Mouse (Mus musculus) gastrocnemius, postnatal 14 days (tissue): Measurements from ENCODE around the gene Ino80b. TPM values are rescaled to one million over a fixed set of nuclear protein-coding genes. Genes with fewer than 3 reads are reported as not detected.

Source experiments
- DNase-seq: peaks from one replicate; pipeline ENCODE4 v3.0.0; 2021; ENCODE audit warnings: mixed read lengths
- intact Hi-C: fragments of 180-260 bp; cut with DNase I; formaldehyde crosslinking; loops from one replicate; pipeline ENCODE4 v1.15.1; 2025; ENCODE audit warnings: low total_unique reads
- total RNA-seq, 2 experiments: library from RNA; stranded (reverse); gene quantifications; 2 replicates each; pipeline ENCODE4 v1.2.3; 2021

Gene Ino80b
- total RNA-seq, 2 experiments from 2014 or later, result 14.5 to 15.2 TPM

DNA sequence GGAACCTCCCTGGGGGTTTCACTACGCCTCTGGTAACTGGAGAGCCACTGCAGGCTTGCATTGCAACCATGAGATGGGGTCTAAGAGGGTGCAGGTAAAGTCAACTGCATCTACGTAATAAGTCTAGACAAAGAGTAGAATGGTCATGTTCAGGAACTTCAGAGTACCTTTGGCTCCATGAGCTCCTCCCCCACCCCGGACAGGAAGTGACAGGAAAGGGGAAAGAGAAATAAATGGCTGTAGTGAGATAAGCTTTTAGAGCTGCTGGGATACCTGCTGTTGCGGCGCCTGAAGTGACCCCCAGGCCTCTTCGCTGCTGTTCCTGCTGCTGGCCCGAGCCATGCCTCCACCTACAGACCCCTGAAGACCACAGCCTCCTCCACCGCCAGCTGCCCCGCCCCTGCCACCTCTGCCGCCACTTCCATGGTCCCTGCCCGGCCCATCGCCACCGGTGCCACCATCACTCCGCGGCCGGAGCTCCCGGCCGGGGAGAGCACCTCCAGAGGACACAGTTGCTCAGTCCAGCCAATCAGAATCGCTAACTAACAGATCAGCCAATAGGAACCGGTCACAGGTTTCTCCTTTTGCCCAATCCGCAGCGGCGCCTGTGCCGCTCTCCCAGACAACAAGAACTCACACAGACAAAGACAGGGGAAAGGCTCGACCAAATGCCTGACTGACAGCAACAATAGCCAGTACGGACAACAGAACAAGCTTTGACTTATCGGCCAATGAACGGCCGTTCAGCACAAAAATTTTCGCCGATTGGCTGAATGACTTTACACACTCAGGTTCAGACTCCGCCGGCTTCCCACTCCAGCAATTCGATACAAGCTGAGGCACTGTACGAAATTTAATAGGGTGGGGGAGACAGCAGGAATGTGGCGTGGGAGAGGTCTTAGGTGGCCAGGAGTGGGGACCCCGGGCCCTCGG is 4.0 kb downstream of the Ino80b start, which contains the start of gene Wbp1:
Gene Wbp1, minus strand, starts transcription at position 630 of the 933 bp plus-strand sequence.
- intact Hi-C loops, result no loop called here
- DNase-seq, result peak; percentile 90

DNA sequence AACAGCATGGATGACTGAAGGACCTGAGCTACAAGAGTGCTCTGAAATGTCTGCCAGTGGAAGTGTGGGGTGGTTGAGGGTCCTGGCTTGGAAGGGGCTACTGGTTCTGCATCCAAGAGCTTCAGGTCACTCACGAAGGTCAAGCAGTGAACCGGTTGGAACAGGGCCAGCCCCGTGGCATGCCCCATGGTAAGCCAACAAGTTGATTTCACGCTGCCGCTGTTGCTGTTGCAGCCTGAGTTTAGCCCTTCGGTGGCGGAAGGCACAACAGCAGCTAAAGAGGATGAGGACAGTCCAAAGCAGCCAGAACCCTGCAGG is 5.5 kb downstream of the Ino80b start:
- intact Hi-C loops, result loop anchor here (5.0 kb wide), 1 partner anchor 43 kb away; no protein-coding TSS in a partner anchor
- DNase-seq, result no peak

DNA sequence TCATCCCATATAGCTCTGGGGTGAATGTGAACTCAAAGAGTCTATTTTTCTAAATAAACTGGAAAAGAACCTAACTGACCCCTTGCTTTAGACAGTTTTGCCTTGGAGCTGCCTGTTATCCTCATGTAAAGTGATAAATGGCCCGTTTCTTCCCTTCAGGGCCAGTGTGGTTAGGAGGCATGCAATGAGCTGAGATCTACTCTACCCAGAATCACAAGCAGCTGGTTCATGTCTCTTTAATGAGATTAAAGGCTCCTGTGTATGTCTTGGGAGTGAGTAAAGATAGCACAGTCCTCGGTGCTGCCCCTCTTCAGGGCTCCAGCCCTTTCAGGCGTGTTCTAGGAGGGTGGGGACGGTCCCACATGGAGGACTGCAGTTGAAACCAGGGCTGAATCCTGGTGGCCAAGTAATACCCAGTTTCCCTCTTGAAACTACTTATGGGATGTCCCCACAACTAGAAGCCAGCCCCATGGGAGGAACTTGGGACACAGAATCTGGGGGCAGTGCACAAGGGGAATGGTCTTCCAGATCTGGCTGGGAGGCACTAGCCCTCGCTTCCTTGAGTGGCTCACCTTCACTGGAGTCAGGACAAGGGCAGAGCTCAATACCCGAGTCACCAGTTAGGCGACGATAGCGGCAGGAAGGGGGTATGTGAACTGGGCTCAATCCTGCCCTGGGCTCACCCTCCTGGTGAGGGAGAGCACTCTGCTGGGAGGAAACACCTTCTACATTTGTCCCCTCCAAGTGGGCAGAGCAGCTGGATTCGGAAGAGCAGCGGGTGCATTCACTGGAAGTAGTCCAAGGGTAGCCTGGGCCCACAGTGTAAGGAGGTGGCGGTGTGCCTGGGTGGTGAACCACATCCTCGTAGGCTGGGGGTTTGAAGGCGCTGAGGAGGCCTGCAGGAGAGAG is 6.2 kb downstream of the Ino80b start:
- DNase-seq, result no peak
- intact Hi-C loops, result loop anchor here (5.0 kb wide), 1 partner anchor 43 kb away; no protein-coding TSS in a partner anchor

DNA sequence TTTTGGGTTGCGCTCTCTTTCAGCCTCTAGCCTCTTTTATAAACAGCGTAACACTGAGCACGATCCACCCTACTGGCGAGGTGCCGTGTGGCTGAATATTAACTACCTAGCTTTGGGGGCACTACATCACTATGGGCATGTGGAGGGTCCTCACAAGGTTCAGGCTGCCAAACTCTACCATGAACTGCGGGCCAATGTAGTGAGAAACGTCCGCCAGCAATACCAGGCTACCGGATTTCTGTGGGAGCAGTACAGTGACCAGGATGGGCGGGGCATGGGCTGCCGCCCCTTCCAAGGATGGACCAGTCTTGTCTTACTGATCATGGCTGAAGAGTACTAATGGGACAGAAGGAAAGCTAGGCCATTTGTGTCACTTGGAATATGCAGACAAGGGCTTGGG is 6.9 kb downstream of the Ino80b start:
- intact Hi-C loops, result loop anchor here (5.0 kb wide), 1 partner anchor 44 kb away; no protein-coding TSS in a partner anchor
- DNase-seq, result no peak

DNA sequence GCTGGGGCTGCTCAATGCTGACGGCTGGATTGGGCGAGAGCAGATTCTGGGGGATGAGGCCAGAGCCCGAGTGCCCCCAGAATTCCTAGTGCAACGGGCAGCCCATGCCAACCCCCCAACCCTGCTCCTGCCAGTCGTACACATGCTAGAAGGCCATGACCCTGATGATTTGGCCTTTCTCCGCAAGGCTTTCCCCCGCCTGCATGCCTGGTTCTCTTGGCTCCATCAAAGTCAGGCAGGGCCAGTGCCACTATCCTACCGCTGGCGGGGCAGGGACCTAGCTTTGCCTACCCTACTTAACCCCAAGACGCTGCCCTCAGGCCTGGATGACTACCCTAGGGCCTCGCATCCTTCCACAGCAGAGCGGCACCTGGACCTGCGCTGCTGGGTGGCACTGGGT is 7.6 kb downstream of the Ino80b start:
- intact Hi-C loops, result loop anchor here (5.0 kb wide), 1 partner anchor 45 kb away; no protein-coding TSS in a partner anchor

DNA sequence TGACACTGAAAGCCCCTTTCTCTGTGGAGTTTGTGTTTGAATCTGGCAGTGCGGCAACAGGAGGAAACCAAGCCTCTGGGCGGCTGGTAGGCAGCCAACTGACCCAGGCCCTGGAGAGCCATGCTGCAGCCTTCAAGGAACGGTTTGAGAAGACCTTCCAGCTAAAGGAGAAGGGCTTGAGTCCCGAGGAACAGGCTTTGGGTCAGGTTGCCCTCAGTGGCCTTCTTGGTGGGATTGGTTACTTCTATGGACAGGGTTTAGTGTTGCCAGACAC is 8.1 kb downstream of the Ino80b start:
- intact Hi-C loops, result loop anchor here (5.0 kb wide), 1 partner anchor 45 kb away; no protein-coding TSS in a partner anchor
- DNase-seq, result no peak

More for the DNA sequence above, 7.6 kb downstream of the Ino80b start:
- DNase-seq, result no peak

DNA sequence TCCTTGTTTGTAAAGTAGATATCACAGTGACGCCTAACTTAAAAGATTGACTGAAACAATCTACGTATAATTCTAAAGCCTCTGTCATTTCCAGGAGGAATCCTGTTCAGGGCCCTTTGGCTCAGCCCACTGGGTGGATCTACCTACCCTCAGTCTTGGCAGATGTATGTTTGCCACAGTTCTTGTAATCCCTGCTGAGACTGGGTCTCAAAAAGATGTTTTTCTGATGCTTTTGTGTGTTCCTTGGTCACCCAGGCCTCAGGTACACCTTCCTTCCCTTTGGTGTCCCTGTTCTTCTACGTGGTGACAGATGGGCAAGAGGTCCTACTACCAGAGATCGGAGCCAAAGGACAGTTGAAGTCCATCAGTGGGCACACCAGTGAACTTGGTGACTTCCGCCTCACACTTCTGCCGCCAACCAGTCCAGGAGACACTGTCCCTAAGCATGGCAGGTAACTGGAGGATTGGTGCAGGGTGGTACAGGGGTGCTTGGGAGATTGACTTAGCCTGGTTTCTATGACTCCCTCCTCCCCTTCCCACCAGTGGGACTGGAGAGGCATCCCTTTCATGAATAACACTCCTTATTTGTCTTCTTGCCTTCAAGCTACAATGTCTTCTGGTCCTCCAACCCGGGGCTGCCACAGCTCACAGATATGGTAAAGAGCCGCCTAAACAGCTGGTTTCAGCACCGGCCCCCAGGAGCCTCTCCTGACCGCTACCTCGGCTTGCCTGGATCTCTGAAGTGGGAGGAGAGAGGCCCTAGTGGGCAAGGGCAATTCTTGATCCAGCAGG is 8.7 kb downstream of the Ino80b start:
- DNase-seq, result no peak
- intact Hi-C loops, result loop anchor here (5.0 kb wide), 1 partner anchor 46 kb away; no protein-coding TSS in a partner anchor

DNA sequence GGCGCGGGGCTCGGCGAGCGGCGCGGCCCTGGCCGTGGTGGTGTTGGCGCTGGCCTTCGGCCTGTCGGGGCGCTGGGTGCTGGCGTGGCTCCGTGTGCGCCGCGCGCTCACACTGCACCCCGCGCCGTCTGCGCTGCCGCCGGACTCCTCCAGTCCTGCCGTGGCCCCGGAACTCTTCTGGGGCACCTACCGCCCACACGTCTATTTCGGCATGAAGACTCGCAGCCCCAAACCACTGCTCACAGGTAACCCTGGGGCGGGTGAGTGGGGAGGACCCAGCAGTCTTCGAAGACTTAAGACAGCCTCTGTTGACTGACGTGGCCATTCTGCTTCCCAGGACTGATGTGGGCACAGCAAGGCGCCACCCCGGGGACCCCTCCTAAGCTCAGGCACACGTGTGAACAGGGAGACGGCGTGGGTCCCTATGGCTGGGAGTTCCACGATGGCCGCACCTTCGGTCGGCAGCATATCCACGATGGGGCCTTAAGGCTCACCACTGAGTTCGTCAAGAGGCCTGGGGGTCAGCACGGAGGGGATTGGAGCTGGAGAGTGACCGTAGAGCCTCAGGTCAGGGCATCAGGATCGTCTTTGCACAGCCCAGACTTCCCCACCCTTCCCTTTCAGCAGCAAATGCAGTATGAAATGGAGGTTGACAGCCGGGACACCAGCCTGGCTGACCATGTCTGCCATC is 9.4 kb downstream of the Ino80b start:
- intact Hi-C loops, result loop anchor here (5.0 kb wide), 1 partner anchor 46 kb away; no protein-coding TSS in a partner anchor
- DNase-seq, result no peak

DNA sequence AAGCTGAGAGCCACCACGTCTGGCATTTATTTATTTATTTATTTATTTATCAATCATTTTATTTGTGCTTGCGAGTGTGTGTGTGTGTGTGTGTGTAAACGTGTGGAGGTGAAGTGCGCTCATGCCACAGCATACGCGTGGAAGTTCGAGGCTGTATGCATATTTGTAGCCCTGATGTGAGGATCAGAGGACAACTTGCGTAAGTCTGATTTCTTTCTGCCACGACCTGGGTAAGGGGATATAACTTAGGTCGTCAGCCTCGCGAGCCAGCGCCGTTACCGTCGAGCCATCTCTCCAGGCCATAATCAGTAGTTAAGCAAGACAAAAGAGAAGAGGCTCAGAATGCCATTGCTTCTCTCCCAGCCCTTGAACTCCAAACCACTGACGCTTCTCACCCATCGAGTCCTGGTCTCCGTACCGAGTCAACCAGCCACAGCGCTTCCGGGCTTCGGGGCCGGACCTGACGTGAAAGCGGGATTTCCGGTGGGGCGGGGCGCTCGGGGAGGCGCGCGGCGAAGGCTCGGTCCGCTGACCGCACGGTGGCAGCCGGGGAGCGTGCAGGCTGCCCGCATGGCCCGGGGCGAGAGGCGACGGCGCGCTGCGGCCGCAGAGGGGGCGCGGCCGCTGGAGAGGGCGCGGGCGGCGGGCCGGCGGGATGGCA is 10.1 kb downstream of the Ino80b start, which contains the start of gene Mogs:
Gene Mogs, plus strand, starts transcription at position 486 of the 661 bp plus-strand sequence.
- intact Hi-C loops, result loop anchor here (5.0 kb wide), 1 partner anchor 47 kb away; no protein-coding TSS in a partner anchor
- peak; percentile 96 for DNase-seq

DNA sequence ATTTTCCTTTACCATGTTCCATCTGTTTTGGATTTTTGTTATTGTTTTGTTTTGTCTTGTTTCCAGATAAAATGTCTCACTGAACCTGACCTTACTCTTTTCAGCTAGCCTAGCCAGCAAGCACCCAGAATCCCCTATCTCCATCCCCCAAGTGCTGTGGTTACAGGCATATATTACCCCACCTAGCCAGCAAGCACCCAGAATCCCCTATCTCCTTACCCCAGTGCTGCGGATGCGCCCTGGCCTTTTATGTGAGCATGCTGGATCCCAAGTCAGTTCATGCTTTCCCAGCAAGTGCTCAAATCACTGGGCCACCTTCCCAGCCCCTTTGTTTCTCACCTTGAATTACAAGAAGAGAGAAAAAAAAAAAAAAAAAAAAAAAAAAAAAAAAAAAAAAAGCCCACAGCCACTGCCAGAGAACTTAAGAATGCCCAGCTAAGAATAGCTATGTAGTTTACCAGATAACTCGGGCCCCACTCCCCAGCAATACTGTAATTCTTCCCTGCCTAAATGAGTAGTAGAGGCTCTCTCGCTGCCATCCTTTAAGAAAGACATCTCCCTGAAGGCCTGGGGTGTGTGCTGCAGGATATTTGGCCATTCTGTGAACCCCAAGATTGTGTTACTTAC is 13.6 kb downstream of the Ino80b start:
- intact Hi-C loops, result no loop called here
- DNase-seq, result no peak

DNA sequence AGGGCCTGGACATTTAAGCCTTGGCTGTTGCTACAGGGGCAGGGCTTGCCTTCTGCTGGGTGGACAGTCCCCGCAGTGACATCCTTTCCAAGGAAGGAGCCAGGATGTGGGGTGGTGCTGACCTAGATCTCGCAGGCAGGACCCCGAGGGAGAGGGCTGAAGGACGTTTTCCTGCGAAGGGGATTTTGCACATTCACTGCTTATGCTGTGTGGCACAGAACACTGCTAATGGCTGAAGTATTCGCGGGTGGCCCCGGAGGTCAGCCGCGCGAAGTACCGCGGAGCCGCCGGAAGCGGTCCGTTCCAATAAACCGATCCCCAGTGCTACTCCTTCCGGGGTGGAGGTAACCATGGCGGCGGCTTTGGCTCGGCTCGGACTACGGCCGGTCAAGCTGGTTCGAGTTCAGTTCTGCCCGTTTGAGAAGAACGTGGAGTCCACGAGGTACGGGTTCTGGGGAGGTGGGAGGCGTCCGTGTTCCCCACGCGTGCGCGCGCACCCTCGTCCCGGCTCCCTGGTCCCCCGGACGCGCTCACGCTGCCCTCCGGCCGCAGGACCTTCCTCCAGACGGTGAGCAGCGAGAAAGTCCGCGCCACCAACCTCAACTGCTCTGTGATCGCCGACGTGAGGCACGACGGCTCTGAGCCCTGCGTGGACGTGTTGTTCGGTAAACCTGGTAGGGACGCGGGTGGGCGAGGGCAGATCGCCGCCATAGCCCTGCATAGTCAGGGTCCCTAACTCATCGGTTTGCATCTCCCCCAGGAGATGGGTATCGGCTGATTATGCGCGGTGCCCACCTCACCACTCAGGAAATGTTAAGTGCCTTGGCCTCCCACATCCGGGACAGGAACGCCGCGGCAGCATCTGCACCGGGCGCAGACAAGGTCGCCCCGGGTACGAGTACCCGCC is 16.2 kb downstream of the Ino80b start, which contains the start of gene Mrpl53:
Gene Mrpl53, plus strand, starts transcription at position 279 of the 907 bp plus-strand sequence.
- DNase-seq, result peak; percentile 83
- intact Hi-C loops, result no loop called here

DNA sequence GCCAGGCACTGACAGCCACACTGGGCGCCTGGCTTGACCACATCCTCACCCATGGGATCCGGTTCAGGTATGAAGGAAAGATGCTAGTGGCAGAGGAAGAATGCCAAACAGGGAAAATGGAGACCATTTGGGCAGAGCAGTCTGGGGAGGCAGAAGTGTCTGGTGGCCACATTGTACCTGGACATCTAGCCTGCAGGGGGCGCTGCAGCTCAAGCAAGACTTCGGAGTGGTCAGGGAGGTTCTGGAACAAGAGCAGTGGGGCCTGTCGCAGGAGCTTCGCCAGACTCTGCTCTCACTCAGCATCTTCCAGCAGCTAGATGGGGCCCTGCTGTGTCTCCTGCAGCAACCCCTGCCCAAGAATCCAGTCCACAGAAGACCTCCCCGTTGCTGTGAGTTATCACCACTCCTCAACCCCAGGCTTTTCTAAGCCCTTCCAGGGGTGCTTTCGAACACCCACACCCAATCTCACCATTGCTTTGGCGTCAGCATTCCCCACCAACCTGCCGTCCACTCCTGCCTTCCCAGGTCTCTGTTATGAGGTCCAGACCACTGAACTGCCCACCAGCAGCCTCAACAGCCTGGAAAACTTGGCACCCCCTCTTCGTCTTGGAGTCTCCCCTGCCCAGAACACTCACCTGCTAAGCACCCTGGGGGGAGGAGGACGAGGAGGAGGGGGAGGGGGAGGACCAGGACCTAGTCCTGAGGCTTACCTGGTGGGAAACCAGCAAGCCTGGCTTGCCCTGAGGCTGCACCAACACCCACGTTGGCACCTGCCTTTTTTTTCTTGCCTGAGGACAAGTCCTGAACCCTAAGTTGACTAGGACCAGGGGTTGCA is 17.4 kb downstream of the Ino80b start:
- DNase-seq, result peak; percentile 84
- intact Hi-C loops, result no loop called here

DNA sequence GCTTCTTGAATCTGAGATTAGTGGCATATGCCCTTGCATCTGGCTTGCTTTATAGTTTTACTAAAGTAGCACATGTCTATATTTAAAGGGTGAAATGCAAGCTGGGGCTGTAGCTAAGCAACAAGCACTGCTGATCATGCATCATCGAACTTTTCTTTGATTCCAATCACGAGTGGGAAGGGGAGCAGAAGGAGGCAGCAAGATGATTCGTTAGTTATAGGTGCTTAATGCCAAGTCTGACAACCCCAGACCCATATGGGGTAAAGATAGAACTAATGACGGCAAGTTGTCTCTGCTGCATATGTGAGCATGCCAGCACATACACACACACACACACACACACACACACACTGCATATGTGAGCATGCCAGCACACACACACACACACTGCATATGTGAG is 21.1 kb downstream of the Ino80b start:
- no peak for DNase-seq
- intact Hi-C loops, result loop anchor here (5.0 kb wide), 1 partner anchor 102 kb away; no protein-coding TSS in a partner anchor

DNA sequence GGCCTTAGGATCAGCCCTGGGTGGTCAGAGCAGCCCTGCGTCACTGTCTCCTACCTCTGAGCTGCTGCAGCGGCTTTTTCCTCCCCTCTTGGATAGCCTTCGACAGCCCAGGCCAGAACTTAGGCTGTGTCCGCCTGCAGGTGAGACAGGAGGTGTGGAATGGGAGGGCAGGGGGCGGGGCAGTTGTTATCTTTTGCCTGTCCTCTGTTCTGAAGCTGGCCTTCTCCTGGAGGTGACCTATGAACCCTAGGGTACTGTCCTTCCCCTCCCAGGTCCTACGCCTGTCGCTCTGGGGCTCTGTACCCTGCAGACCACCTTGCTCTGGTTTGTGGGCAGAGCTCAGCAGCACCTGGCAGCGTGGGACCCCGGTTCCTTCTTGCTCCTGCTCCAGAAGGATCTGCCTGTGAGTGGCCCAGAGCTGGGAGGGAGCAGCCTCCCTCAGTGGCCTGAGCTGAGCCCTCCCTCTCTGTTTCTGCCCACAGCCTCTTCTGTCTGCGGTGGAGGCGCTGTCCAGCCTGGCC is 22.0 kb downstream of the Ino80b start:
- intact Hi-C loops, result loop anchor here (5.0 kb wide), 1 partner anchor 101 kb away; no protein-coding TSS in a partner anchor
- DNase-seq, result no peak
